Mouse (Mus musculus) lung, adult 2 months (tissue): ENCODE data around the gene Cfap221. TPM values are rescaled to one million over a fixed set of nuclear protein-coding genes. Genes with fewer than 3 reads are reported as not detected.

Source experiments
- DNase-seq: peaks from one replicate; pipeline ENCODE4 v3.0.0; 2022
- H3K4me1 ChIP-seq: fragments of 200-500 bp; 2 replicates; pipeline ENCODE4 v1.6.1; 2011; ENCODE audit warnings: low read length; ENCODE audit not compliant: control insufficient read depth, insufficient read depth
- H3K4me3 ChIP-seq: fragments of 200-500 bp; replicated peaks from 2 replicates; pipeline ENCODE3; 2011; ENCODE audit warnings: low read depth, mild to moderate bottlenecking, control low read depth, low read length; ENCODE audit errors: extremely low read depth
- CTCF ChIP-seq: fragments of 200-500 bp; IDR thresholded peaks from 2 replicates; pipeline ENCODE4 v1.5.1; 2011; ENCODE audit warnings: mild to moderate bottlenecking, low read length, control low read depth; ENCODE audit not compliant: insufficient read depth
- POLR2A ChIP-seq: fragments of 200-500 bp; IDR thresholded peaks from 2 replicates; pipeline ENCODE4 v1.6.1; 2011; ENCODE audit warnings: low read depth, mild to moderate bottlenecking, control low read depth, low read length, borderline replicate concordance; ENCODE audit errors: extremely low read depth
- WGBS: fragments of 180-500 bp; shearing (Covaris S2); methylation state at CpG from one replicate; pipeline ENCODE4 v1.1.7; 2018; 5-methylcytosine and 5-hydroxymethylcytosine counted together
- polyA plus RNA-seq: library from polyadenylated mRNA; depleted of rRNA; stranded (reverse); fragments of >200 nt; gene quantifications from 2 replicates; pipeline ENCODE4 v1.2.3, GENCODE M21; 2012; rRNA removed

The Cfap221 gene
- polyA plus RNA-seq, 1 experiment: 0.66 TPM

- DNase-seq: no peak
- TF ChIP-seq POLR2A (no peak), CTCF (no peak)
- H3K4me1 ChIP-seq: no peaks in the 10 kb centered on the region
- H3K4me3 ChIP-seq: no peak overlapping the region
- 64% methylated on average over 9 of the region's 9 CpGs for WGBS
Observed at GRCm38 (mm10) chr1:119891149-119891548, 105.9 kb downstream of the Cfap221 start.

GRCm38 (mm10) chr1:119889347-119889746, 107.7 kb downstream of the Cfap221 start:
- Histone ChIP-seq H3K4me3 (no peak overlapping the region), H3K4me1 (no peaks in the 10 kb centered on the region)
- TF ChIP-seq POLR2A (no peak), CTCF (no peak)
- DNase-seq: no peak
- 63% methylated on average over 16 of the region's 16 CpGs for WGBS

DNA sequence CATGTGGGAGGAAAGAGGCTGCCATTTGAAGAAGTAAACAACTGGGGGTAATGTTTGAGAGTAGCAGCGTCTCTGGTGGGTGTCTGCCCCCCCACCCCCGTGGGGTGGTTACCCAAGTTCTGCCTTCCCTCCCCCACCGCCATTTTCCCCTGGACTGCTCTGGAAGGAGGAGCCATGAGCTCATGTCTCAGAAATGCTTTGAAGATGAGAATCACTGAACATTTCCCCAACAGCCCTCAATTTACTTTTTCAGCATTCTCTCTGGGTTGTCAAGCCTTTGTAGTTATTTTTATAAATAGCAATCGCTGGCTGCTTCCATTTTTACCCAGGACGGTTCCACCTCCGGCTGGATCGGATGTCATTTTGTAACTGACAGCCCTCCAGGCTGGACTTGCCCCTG, 110.7 kb downstream of the Cfap221 start:
- Histone ChIP-seq H3K4me3 (no peak overlapping the region), H3K4me1 (no peaks in the 10 kb centered on the region)
- no peak for TF ChIP-seq POLR2A
- no peak for TF ChIP-seq CTCF
- no peak for DNase-seq
- WGBS: 27% methylated on average over 7 of the region's 7 CpGs

DNA sequence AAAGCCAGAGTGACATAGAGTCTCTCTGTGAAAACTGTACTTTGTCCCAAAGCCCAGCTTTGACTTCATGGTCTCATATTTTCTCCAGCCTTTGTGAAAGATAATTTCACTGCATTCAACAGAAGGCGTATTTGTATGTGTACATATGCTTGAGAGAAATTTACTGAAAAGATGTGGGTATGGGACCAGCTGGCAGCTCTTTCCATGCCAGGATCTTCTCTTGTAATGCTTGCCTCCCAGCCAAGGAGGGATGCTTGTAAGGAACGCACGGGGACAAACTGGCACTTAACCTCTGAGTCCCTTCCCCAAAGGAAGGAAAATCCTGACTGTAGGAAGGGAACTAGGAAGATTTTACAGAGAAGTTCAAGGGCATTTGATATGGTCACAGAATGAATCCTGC, 112.8 kb downstream of the Cfap221 start:
- TF ChIP-seq CTCF (no peak), POLR2A (no peak)
- 72% methylated on average over 3 of the region's 3 CpGs for WGBS
- no peak for DNase-seq
- H3K4me3 ChIP-seq: no peak overlapping the region
- H3K4me1 ChIP-seq: no peaks in the 10 kb centered on the region; the same call in 1 of the 2 replicates

DNA sequence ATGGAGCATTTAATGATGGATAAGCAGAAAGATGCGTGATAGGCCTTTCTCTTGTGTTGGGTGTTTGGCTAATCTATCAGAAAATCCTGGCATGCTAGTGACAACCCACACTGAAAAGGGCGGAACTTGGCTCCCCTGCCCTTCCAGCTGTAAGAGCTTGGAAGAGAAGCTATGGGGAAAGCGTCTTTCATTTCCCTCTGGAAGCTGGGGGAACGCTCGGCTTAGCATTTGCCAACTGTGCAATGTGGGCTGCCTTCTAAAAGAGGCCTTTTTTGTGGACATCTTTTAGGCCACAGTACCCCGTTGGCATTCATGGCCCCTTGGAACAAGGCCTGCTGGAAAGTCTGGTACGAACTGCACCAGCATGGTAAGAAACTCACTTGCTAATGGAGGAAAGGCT, 118.1 kb downstream of the Cfap221 start:
- no peak overlapping the region for H3K4me3 ChIP-seq
- TF ChIP-seq POLR2A (no peak), CTCF (no peak)
- H3K4me1 ChIP-seq: peaks cover 2% of the 10 kb centered on the region; the same call in 1 of the 2 replicates
- 59% methylated on average over 7 of the region's 7 CpGs for WGBS
- DNase-seq: no peak

- TF ChIP-seq CTCF (no peak), POLR2A (no peak)
- peaks cover 2% of the 10 kb centered on the region; the same call in 1 of the 2 replicates for H3K4me1 ChIP-seq
- no peak overlapping the region for H3K4me3 ChIP-seq
- WGBS: 74% methylated on average over 4 of the region's 4 CpGs
- DNase-seq: no peak
Observed at GRCm38 (mm10) chr1:119877469-119877868, 119.6 kb downstream of the Cfap221 start.

Other genes starting within 250 kb of the Cfap221 start
- gene Ptpn4, start 159.6 kb downstream of the Cfap221 start, polyA plus RNA-seq: 3.9 and 4.2 TPM in 2 replicates
- gene Tmem177, start 84.0 kb downstream of the Cfap221 start, polyA plus RNA-seq: 2.8 and 4.3 TPM in 2 replicates
- gene Sctr, start 9.7 kb upstream of the Cfap221 start, polyA plus RNA-seq: 0.33 and 0.63 TPM in 2 replicates
- gene Tmem37, start 76.8 kb upstream of the Cfap221 start, polyA plus RNA-seq: 78.9 and 80.0 TPM in 2 replicates
- 193 and 281 TPM in 2 replicates for gene Dbi, start 123.8 kb upstream of the Cfap221 start, polyA plus RNA-seq
- 1.5 and 1.7 TPM in 2 replicates for gene 3110009E18Rik, start 124.0 kb upstream of the Cfap221 start, polyA plus RNA-seq